ENCODE assay signal across 8 mouse cellular contexts in genomic region chr5:36989625-36989977, GRCm38 (mm10). TPM values are rescaled to one million over a fixed set of nuclear protein-coding genes. Genes with fewer than 3 reads are reported as not detected.
DNase-seq lines count a peak whose midpoint lies in the region; ATAC-seq and TF ChIP-seq lines count a peak whose summit lies in the region.

No protein-coding gene starts in this region.

- peaks cover 26% of the 10 kb centered on the region for H3K4me1 ChIP-seq in heart, embryonic 15.5 days (replicated peaks)
- no peaks in the 10 kb centered on the region for H3K4me1 ChIP-seq in intestine, embryonic 14.5 days (replicated peaks; ENCODE audit: control insufficient read depth, insufficient read depth, low read length)
- H3K4me1 ChIP-seq in midbrain, postnatal 0 days (ENCODE audit: insufficient read depth, low read length), result no peaks in the 10 kb centered on the region

- H3K4me2 ChIP-seq in heart, embryonic 15.5 days, result peak overlapping the region; percentile 95
- peak overlapping the region; percentile 73 for H3K4me2 ChIP-seq in intestine, embryonic 14.5 days (ENCODE audit: low read length)
- H3K4me2 ChIP-seq in midbrain, postnatal 0 days (ENCODE audit: low read depth, low read length, poor library complexity, severe bottlenecking), result peak overlapping the region; percentile 99

- ATAC-seq in heart, embryonic 15.5 days (replicated peaks; ENCODE audit: insufficient number of reproducible peaks, insufficient read depth, low FRiP score, low read depth), result no peak
- ATAC-seq in common myeloid progenitor, adult 5-6 weeks (replicated peaks; ENCODE audit: low read depth, poor library complexity, severe bottlenecking), result 0 out of 2 replicates have a peak, but pooled peaks have one; percentile 1
- ATAC-seq in intestine, embryonic 14.5 days (replicated peaks; ENCODE audit: low FRiP score, low TSS enrichment, low read depth), result no peak
- ATAC-seq in midbrain, postnatal 0 days (ENCODE audit: low FRiP score), result no peak

- TF ChIP-seq CTCF in midbrain, postnatal 0 days (IDR thresholded peaks at IDR 0.05), result no peak

- H3K27ac ChIP-seq in heart, embryonic 15.5 days, result no peak overlapping the region
- peak overlapping the region; percentile 73; the same call in 1 of the 2 replicates for H3K27ac ChIP-seq in intestine, embryonic 14.5 days (ENCODE audit: low read depth)
- no peak overlapping the region for H3K27ac ChIP-seq in midbrain, postnatal 0 days (ENCODE audit: low read depth, low read length)

- no peaks in the 10 kb centered on the region for H3K27me3 ChIP-seq in heart, embryonic 15.5 days
- H3K27me3 ChIP-seq in intestine, embryonic 14.5 days (replicated peaks; ENCODE audit: control insufficient read depth, insufficient read depth, low read length), result no peaks in the 10 kb centered on the region
- no peaks in the 10 kb centered on the region for H3K27me3 ChIP-seq in midbrain, postnatal 0 days (ENCODE audit: insufficient read depth, low read length)

- H3K36me3 ChIP-seq in heart, embryonic 15.5 days, result no peaks in the 10 kb centered on the region
- no peaks in the 10 kb centered on the region for H3K36me3 ChIP-seq in intestine, embryonic 14.5 days (ENCODE audit: control insufficient read depth, insufficient read depth, low read length)
- no peaks in the 10 kb centered on the region for H3K36me3 ChIP-seq in midbrain, postnatal 0 days (ENCODE audit: insufficient read depth, low read length)

- intact Hi-C loops in heart, postnatal 10 days (cut with DNase I), result no loop called here

- 7% methylated on average over 3 of the region's 3 CpGs for WGBS in heart, embryonic 15.5 days
- 7% methylated on average over 3 of the region's 3 CpGs for WGBS in intestine, embryonic 14.5 days
- 7% methylated on average over 3 of the region's 3 CpGs for WGBS in midbrain, postnatal 0 days

- DNase-seq in heart, postnatal 10 days, result no peak
- DNase-seq in intestine, embryonic 14.5 days (ENCODE audit: low spot score), result no peak
- DNase-seq in midbrain, postnatal 0 days (ENCODE audit: low spot score), result no peak
- no peak for DNase-seq in adrenal gland, adult 18-20 months (ENCODE audit: low spot score in 2 of 2)
- DNase-seq in cerebellum, adult 18-20 months, result no peak
- DNase-seq in c-Kit-positive CD71-positive TER-119-positive erythroid progenitor cells, embryonic 14.5 days (ENCODE audit: low spot score), result no peak

- peak overlapping the region; percentile 65 for H3K4me3 ChIP-seq in heart, embryonic 15.5 days
- H3K4me3 ChIP-seq in intestine, embryonic 14.5 days (ENCODE audit: low read depth, low read length), result peak overlapping the region; percentile 52
- peak overlapping the region; percentile 59; the same call in 1 of the 2 replicates for H3K4me3 ChIP-seq in midbrain, postnatal 0 days (ENCODE audit: low read depth, low read length)

- H3K9me3 ChIP-seq in heart, embryonic 15.5 days (replicated peaks), result no peaks in the 10 kb centered on the region
- H3K9me3 ChIP-seq in intestine, embryonic 14.5 days (ENCODE audit: control insufficient read depth, low read length), result no peaks in the 10 kb centered on the region
- no peaks in the 10 kb centered on the region for H3K9me3 ChIP-seq in midbrain, postnatal 0 days (ENCODE audit: low read length)

- H3K9ac ChIP-seq in heart, embryonic 15.5 days, result no peak overlapping the region
- H3K9ac ChIP-seq in intestine, embryonic 14.5 days (ENCODE audit: low read length), result no peak overlapping the region
- no peak overlapping the region for H3K9ac ChIP-seq in midbrain, postnatal 0 days (replicated peaks; ENCODE audit: low read length, poor library complexity, severe bottlenecking)

RNA-seq across cellular contexts. Expression of gene Wfs1, which starts 0.6 kb away (rescaled TPM):
- 15.4 and 18.9 TPM in 2 replicates for polyA plus RNA-seq in heart, embryonic 15.5 days (2015; fragmentation: Nextera tagmentation; extraction: Ambion mirVana)
- total RNA-seq in heart, postnatal 10 days (2021), result 10 to 100 TPM; 30.4 to 37.7 TPM
- total RNA-seq in common myeloid progenitor, adult 5-6 weeks (2017), result 0.64 and 1.4 TPM in 2 replicates
- polyA plus RNA-seq in intestine, embryonic 14.5 days (2014; fragmentation: Nextera tagmentation; extraction: Ambion mirVana), result 13.3 and 13.6 TPM in 2 replicates
- 11.3 and 14.0 TPM in 2 replicates for total RNA-seq in midbrain, postnatal 0 days (2014; rRNA removed)
- polyA plus RNA-seq in midbrain, postnatal 0 days (2015; fragmentation: Nextera tagmentation; extraction: Ambion mirVana), result 11.9 and 12.8 TPM in 2 replicates
- 100 to 1,000 TPM in 1 of 2 experiments, 10 to 100 TPM in 1; 28.0 to 133 TPM for total RNA-seq in adrenal gland, adult 18-20 months (2021)
